In genomic region chr5:107272252-107273028, GRCm38 (mm10) we compare ENCODE assay signal across 12 mouse cellular contexts. TPM values are rescaled to one million over a fixed set of nuclear protein-coding genes. Genes with fewer than 3 reads are reported as not detected.
DNase-seq lines count a peak whose midpoint lies in the region; ATAC-seq and TF ChIP-seq lines count a peak whose summit lies in the region.
"Had no signal": no experiment of that assay in that cellular context is flagged by ENCODE, and none has a peak within 500 bp of the region (broad histone marks: within the 10 kb centered on the region; RNA-seq: fewer than 3 reads in every experiment).

No protein-coding gene starts in this region.

- ATAC-seq in intestine, embryonic 14.5 days (replicated peaks; ENCODE audit: low FRiP score, low TSS enrichment, low read depth): no peak
- ATAC-seq in kidney, embryonic 14.5 days (ENCODE audit: low FRiP score, low TSS enrichment): peak; percentile 67; the same call in 1 of the 2 replicates
- ATAC-seq in liver, embryonic 15.5 days (ENCODE audit: insufficient read depth): peak; percentile 49; the same call in 1 of the 2 replicates

- no peaks in the 10 kb centered on the region for H3K27me3 ChIP-seq in heart, embryonic 10.5 days (ENCODE audit: insufficient read depth, poor library complexity, severe bottlenecking)
- H3K27me3 ChIP-seq in intestine, embryonic 14.5 days (replicated peaks; ENCODE audit: control insufficient read depth, insufficient read depth, low read length): no peaks in the 10 kb centered on the region
- no peaks in the 10 kb centered on the region for H3K27me3 ChIP-seq in kidney, embryonic 14.5 days (ENCODE audit: control insufficient read depth, insufficient read depth, low read length)
- no peaks in the 10 kb centered on the region for H3K27me3 ChIP-seq in liver, embryonic 15.5 days
- no peaks in the 10 kb centered on the region for H3K27me3 ChIP-seq in thymus, adult 2 months (ENCODE audit: control insufficient read depth, insufficient read depth, low read length)
- H3K27me3 ChIP-seq: neural tube, embryonic 13.5 days had no signal

- peak overlapping the region; percentile 2; the same call in 1 of the 2 replicates for H3K4me2 ChIP-seq in intestine, embryonic 14.5 days (ENCODE audit: low read length)
- no peak overlapping the region for H3K4me2 ChIP-seq in kidney, embryonic 14.5 days (replicated peaks; ENCODE audit: low read depth, low read length)
- H3K4me2 ChIP-seq in liver, embryonic 15.5 days: no peak overlapping the region
- H3K4me2 ChIP-seq: forebrain, embryonic 12.5 days; midbrain, embryonic 13.5 days; neural tube, embryonic 13.5 days had no signal

- DNase-seq in heart, embryonic 10.5 days (ENCODE audit: low spot score): no peak
- DNase-seq in heart, adult 9 months (ENCODE audit: low spot score in 2 of 2): no peak
- no peak for DNase-seq in intestine, embryonic 14.5 days (ENCODE audit: low spot score)
- DNase-seq in thymus, adult 2 months: no peak
- no peak for DNase-seq in thymus, postnatal 0 days (ENCODE audit: low spot score)
- DNase-seq: cerebellum, adult 11-12 months; thymus, postnatal 36 days had no signal

- no peaks in the 10 kb centered on the region for H3K36me3 ChIP-seq in heart, embryonic 10.5 days
- H3K36me3 ChIP-seq in intestine, embryonic 14.5 days (ENCODE audit: control insufficient read depth, insufficient read depth, low read length): no peaks in the 10 kb centered on the region; the same call in 1 of the 2 replicates
- H3K36me3 ChIP-seq in kidney, embryonic 14.5 days (ENCODE audit: control insufficient read depth, insufficient read depth, low read length): no peaks in the 10 kb centered on the region
- no peaks in the 10 kb centered on the region for H3K36me3 ChIP-seq in liver, embryonic 15.5 days (replicated peaks)
- no peaks in the 10 kb centered on the region for H3K36me3 ChIP-seq in thymus, adult 2 months (ENCODE audit: control insufficient read depth, insufficient read depth, low read length)
- H3K36me3 ChIP-seq: forebrain, embryonic 12.5 days; midbrain, embryonic 13.5 days; neural tube, embryonic 13.5 days had no signal

- H3K9ac ChIP-seq in intestine, embryonic 14.5 days (ENCODE audit: low read length): no peak overlapping the region
- H3K9ac ChIP-seq in kidney, embryonic 14.5 days (ENCODE audit: low read depth, low read length): no peak overlapping the region
- no peak overlapping the region for H3K9ac ChIP-seq in liver, embryonic 15.5 days
- H3K9ac ChIP-seq: forebrain, embryonic 12.5 days; midbrain, embryonic 13.5 days; neural tube, embryonic 13.5 days had no signal

- no peak for TF ChIP-seq POLR2A in thymus, adult 2 months (IDR thresholded peaks at IDR 0.05; ENCODE audit: control insufficient read depth, extremely low read depth, insufficient read depth, low read length, poor library complexity)

- peak overlapping the region; percentile 42; the same call in 1 of the 2 replicates for H3K27ac ChIP-seq in heart, embryonic 10.5 days
- no peak overlapping the region for H3K27ac ChIP-seq in intestine, embryonic 14.5 days (ENCODE audit: low read depth)
- no peak overlapping the region for H3K27ac ChIP-seq in kidney, embryonic 14.5 days (ENCODE audit: low read depth, low read length)
- H3K27ac ChIP-seq in liver, embryonic 15.5 days (replicated peaks): 0 out of 2 replicates have a peak overlapping the region, but pooled peaks have one; percentile 24
- H3K27ac ChIP-seq in thymus, adult 2 months (ENCODE audit: control insufficient read depth, insufficient read depth, low read length): no peak overlapping the region; the same call in 1 of the 2 replicates
- H3K27ac ChIP-seq: forebrain, embryonic 12.5 days; midbrain, embryonic 13.5 days; neural tube, embryonic 13.5 days had no signal

- no peak for TF ChIP-seq CTCF in thymus, adult 2 months (IDR thresholded peaks at IDR 0.05; ENCODE audit: borderline replicate concordance, control insufficient read depth, extremely low read depth, insufficient read depth, low read length, poor library complexity)

- 72% methylated on average over 11 of the region's 11 CpGs for WGBS in heart, embryonic 10.5 days
- WGBS in intestine, embryonic 14.5 days: 45% methylated on average over 11 of the region's 11 CpGs
- whole genome bisulfite sequencing in kidney, embryonic 14.5 days: 49% methylated on average over 11 of the region's 11 CpGs
- WGBS in liver, embryonic 15.5 days (ENCODE audit: insufficient replicate concordance): 54% methylated on average over 11 of the region's 11 CpGs
- 93% methylated on average over 11 of the region's 11 CpGs for WGBS in thymus, adult 2 months

- peaks cover 65% of the 10 kb centered on the region for H3K4me1 ChIP-seq in heart, embryonic 10.5 days
- peaks cover 72% of the 10 kb centered on the region for H3K4me1 ChIP-seq in intestine, embryonic 14.5 days (replicated peaks; ENCODE audit: control insufficient read depth, insufficient read depth, low read length)
- H3K4me1 ChIP-seq in kidney, embryonic 14.5 days (ENCODE audit: control insufficient read depth, insufficient read depth, low read length): peaks cover 33% of the 10 kb centered on the region
- H3K4me1 ChIP-seq in liver, embryonic 15.5 days (replicated peaks): peaks cover 44% of the 10 kb centered on the region
- H3K4me1 ChIP-seq in thymus, adult 2 months (replicated peaks; ENCODE audit: control insufficient read depth, insufficient read depth, low read length): peaks cover 13% of the 10 kb centered on the region

- no peaks in the 10 kb centered on the region for H3K9me3 ChIP-seq in heart, embryonic 10.5 days
- H3K9me3 ChIP-seq in intestine, embryonic 14.5 days (ENCODE audit: control insufficient read depth, low read length): no peaks in the 10 kb centered on the region
- H3K9me3 ChIP-seq in kidney, embryonic 14.5 days (ENCODE audit: control insufficient read depth, low read length): no peaks in the 10 kb centered on the region
- H3K9me3 ChIP-seq in liver, embryonic 15.5 days (replicated peaks): no peaks in the 10 kb centered on the region
- H3K9me3 ChIP-seq: forebrain, embryonic 12.5 days; midbrain, embryonic 13.5 days; neural tube, embryonic 13.5 days had no signal

- H3K4me3 ChIP-seq in heart, embryonic 10.5 days: no peak overlapping the region
- H3K4me3 ChIP-seq in intestine, embryonic 14.5 days (ENCODE audit: low read depth, low read length): no peak overlapping the region
- no peak overlapping the region for H3K4me3 ChIP-seq in kidney, embryonic 14.5 days (ENCODE audit: low read length)
- no peak overlapping the region for H3K4me3 ChIP-seq in liver, embryonic 15.5 days (replicated peaks)
- no peak overlapping the region for H3K4me3 ChIP-seq in thymus, adult 2 months (ENCODE audit: control insufficient read depth, insufficient read depth, low read length)
- H3K4me3 ChIP-seq: forebrain, embryonic 12.5 days; midbrain, embryonic 13.5 days; neural tube, embryonic 13.5 days had no signal

RNA-seq across cellular contexts. Expression of gene Tgfbr3, which starts 17.0 kb away (rescaled TPM):
- polyA plus RNA-seq in heart, embryonic 10.5 days (2016; fragmentation: Nextera tagmentation; extraction: Ambion mirVana): 36.7 and 54.6 TPM in 2 replicates
- polyA plus RNA-seq in intestine, embryonic 14.5 days (2014; fragmentation: Nextera tagmentation; extraction: Ambion mirVana): 24.4 and 28.7 TPM in 2 replicates
- 7.5 and 18.0 TPM in 2 replicates for polyA plus RNA-seq in kidney, embryonic 14.5 days (2014; fragmentation: Nextera tagmentation; extraction: Ambion mirVana)
- polyA plus RNA-seq in liver, embryonic 15.5 days (2015; fragmentation: Nextera tagmentation; extraction: Ambion mirVana): 6.0 TPM in 2 replicates
- polyA plus RNA-seq in thymus, adult 2 months (2012; rRNA removed): 20.7 and 23.9 TPM in 2 replicates
- 10.1 and 11.5 TPM in 2 replicates for polyA plus RNA-seq in thymus, postnatal 0 days (2015; fragmentation: Nextera tagmentation; extraction: Ambion mirVana)

RNA-seq across cellular contexts. Expression of gene Brdt, which starts 58.5 kb away (rescaled TPM):
- polyA plus RNA-seq in heart, embryonic 10.5 days (2016; fragmentation: Nextera tagmentation; extraction: Ambion mirVana): 0.62 and 0.63 TPM in 2 replicates
- polyA plus RNA-seq in intestine, embryonic 14.5 days (2014; fragmentation: Nextera tagmentation; extraction: Ambion mirVana): 1.6 and 1.7 TPM in 2 replicates
- 1.4 and 1.9 TPM in 2 replicates for polyA plus RNA-seq in kidney, embryonic 14.5 days (2014; fragmentation: Nextera tagmentation; extraction: Ambion mirVana)
- 0.15 and 0.23 TPM in 2 replicates for polyA plus RNA-seq in liver, embryonic 15.5 days (2015; fragmentation: Nextera tagmentation; extraction: Ambion mirVana)
- 4.7 and 4.9 TPM in 2 replicates for polyA plus RNA-seq in thymus, adult 2 months (2012; rRNA removed)
- polyA plus RNA-seq in thymus, postnatal 0 days (2015; fragmentation: Nextera tagmentation; extraction: Ambion mirVana): 2.7 and 3.5 TPM in 2 replicates

Comparison
In these comparisons a context has a peak if more than half of its experiments do, and no peak if none do; other contexts are left out.
1. H3K27ac ChIP-seq: peak in heart, embryonic 10.5 days (single experiment) and liver, embryonic 15.5 days (single experiment); none in intestine, embryonic 14.5 days (single experiment), kidney, embryonic 14.5 days (single experiment) and thymus, adult 2 months (single experiment).